Mouse (Mus musculus) central nervous system, embryonic 18 days (tissue): ENCODE data around the gene Cox6a2. TPM values are rescaled to one million over a fixed set of nuclear protein-coding genes. Genes with fewer than 3 reads are reported as not detected.

Experiments used
- polyA plus RNA-seq: library from polyadenylated mRNA; depleted of rRNA; stranded (reverse); fragments of >200 nt; gene quantifications from 2 replicates; pipeline ENCODE4 v1.2.3, GENCODE M21; 2012; rRNA removed

Gene Cox6a2
- polyA plus RNA-seq, result 0.83 and 11.2 TPM in 2 replicates

GRCm38 (mm10) chr7:128206152-128206551 lies at the start of gene Cox6a2:
Cox6a2 (minus strand) TSS chr7:128206387.

GRCm38 (mm10) chr7:128246496-128247391 lies 40.6 kb upstream of the Cox6a2 start, which contains the start of gene Tgfb1i1:
Tgfb1i1 (plus strand) TSS chr7:128246812.

GRCm38 (mm10) chr7:128237927-128238778 lies 32.0 kb upstream of the Cox6a2 start, which contains the start of gene 9130023H24Rik:
9130023H24Rik (minus strand) TSS chr7:128238031.

GRCm38 (mm10) chr7:128236856-128237592 lies 30.8 kb upstream of the Cox6a2 start, which contains the start of gene Armc5:
Armc5 (plus strand) TSS chr7:128237342.

Other genes starting within 250 kb of the Cox6a2 start
- gene Fus, start 238.9 kb downstream of the Cox6a2 start, polyA plus RNA-seq, result 556 and 596 TPM in 2 replicates
- gene Pycard, start 212.5 kb downstream of the Cox6a2 start, polyA plus RNA-seq, result 4.5 and 7.3 TPM in 2 replicates
- gene Trim72, start 202.4 kb downstream of the Cox6a2 start, polyA plus RNA-seq, result 0.53 and 3.0 TPM in 2 replicates
- 1.1 and 1.7 TPM in 2 replicates for gene Itgam, start 143.7 kb downstream of the Cox6a2 start, polyA plus RNA-seq
- not detected in 2 replicates for gene Gm49368, start 143.7 kb downstream of the Cox6a2 start, polyA plus RNA-seq
- gene Itgax, start 76.8 kb downstream of the Cox6a2 start, polyA plus RNA-seq, result 0.09 and 0.10 TPM in 2 replicates
- 0.13 and 0.20 TPM in 2 replicates for gene Itgad, start 52.0 kb downstream of the Cox6a2 start, polyA plus RNA-seq
- gene Armc5, start 31.0 kb upstream of the Cox6a2 start, polyA plus RNA-seq, result 10.1 and 10.3 TPM in 2 replicates
- 2.5 and 2.6 TPM in 2 replicates for gene 9130023H24Rik, start 31.6 kb upstream of the Cox6a2 start, polyA plus RNA-seq
- gene Tgfb1i1, start 40.4 kb upstream of the Cox6a2 start, polyA plus RNA-seq, result 12.3 and 12.9 TPM in 2 replicates
- gene Slc5a2, start 59.3 kb upstream of the Cox6a2 start, polyA plus RNA-seq, result 0.06 and 0.12 TPM in 2 replicates
- gene BC017158, start 91.8 kb upstream of the Cox6a2 start, polyA plus RNA-seq, result 24.4 and 26.5 TPM in 2 replicates
- 52.9 and 63.2 TPM in 2 replicates for gene Rgs10, start 212.4 kb upstream of the Cox6a2 start, polyA plus RNA-seq